Mouse (Mus musculus) limb, embryonic 15.5 days (tissue): ENCODE data around the gene Mpv17l. TPM values are rescaled to one million over a fixed set of nuclear protein-coding genes. Genes with fewer than 3 reads are reported as not detected.
A peak's percentile ranks its signal among the peaks of the same experiment; 100 is the strongest.
"Not testable (repeated sequence)": the region's sequence is repeated elsewhere in the genome, so short reads cannot be mapped to it uniquely, and the experiment has no call there.

Experiments used
- ATAC-seq: fragments of 200-750 bp; cut with Nextera tagmentation; 2 replicates; pipeline ENCODE4 v1.8.0; 2017; ENCODE audit warnings: low read depth, moderate TSS enrichment; ENCODE audit not compliant: insufficient number of reproducible peaks, low FRiP score, low TSS enrichment
- H3K27ac ChIP-seq: fragments of 300-500 bp; sonication (generic); 2 replicates; pipeline ENCODE4 v1.5.1; 2015; ENCODE audit warnings: moderate library complexity, mild to moderate bottlenecking, inconsistent platforms
- H3K27me3 ChIP-seq: fragments of 300-500 bp; sonication (generic); 2 replicates; pipeline ENCODE4 v1.6.1; 2015; ENCODE audit warnings: inconsistent platforms
- H3K36me3 ChIP-seq: fragments of 300-500 bp; sonication (generic); 2 replicates; pipeline ENCODE4 v1.6.1; 2015; ENCODE audit warnings: inconsistent platforms
- H3K4me1 ChIP-seq: fragments of 300-500 bp; sonication (generic); 2 replicates; pipeline ENCODE4 v1.6.1; 2015; ENCODE audit warnings: inconsistent platforms
- H3K4me2 ChIP-seq: fragments of 300-500 bp; sonication (generic); 2 replicates; pipeline ENCODE4 v1.6.1; 2015; ENCODE audit warnings: mild to moderate bottlenecking, inconsistent platforms
- H3K4me3 ChIP-seq: fragments of 300-500 bp; sonication (generic); 2 replicates; pipeline ENCODE4 v1.5.1; 2015; ENCODE audit warnings: mild to moderate bottlenecking, inconsistent platforms
- H3K9ac ChIP-seq: fragments of 300-500 bp; sonication (generic); 2 replicates; pipeline ENCODE4 v1.6.1; 2015; ENCODE audit warnings: inconsistent platforms
- H3K9me3 ChIP-seq: fragments of 300-500 bp; sonication (generic); 2 replicates; pipeline ENCODE4 v1.6.1; 2016; ENCODE audit warnings: inconsistent platforms
- WGBS: fragments of 180-500 bp; shearing (Covaris S2); methylation state at CpG from one replicate; pipeline ENCODE4 v1.1.7; 2015; 5-methylcytosine and 5-hydroxymethylcytosine counted together
- polyA plus RNA-seq: library from polyadenylated mRNA; unstranded; fragments of >200 nt; fragmentation: Nextera tagmentation; extraction: Ambion mirVana; gene quantifications from 2 replicates; pipeline ENCODE4 v1.2.1, GENCODE M21; 2015

Mpv17l gene
- polyA plus RNA-seq: 6.3 and 7.7 TPM in 2 replicates

DNA sequence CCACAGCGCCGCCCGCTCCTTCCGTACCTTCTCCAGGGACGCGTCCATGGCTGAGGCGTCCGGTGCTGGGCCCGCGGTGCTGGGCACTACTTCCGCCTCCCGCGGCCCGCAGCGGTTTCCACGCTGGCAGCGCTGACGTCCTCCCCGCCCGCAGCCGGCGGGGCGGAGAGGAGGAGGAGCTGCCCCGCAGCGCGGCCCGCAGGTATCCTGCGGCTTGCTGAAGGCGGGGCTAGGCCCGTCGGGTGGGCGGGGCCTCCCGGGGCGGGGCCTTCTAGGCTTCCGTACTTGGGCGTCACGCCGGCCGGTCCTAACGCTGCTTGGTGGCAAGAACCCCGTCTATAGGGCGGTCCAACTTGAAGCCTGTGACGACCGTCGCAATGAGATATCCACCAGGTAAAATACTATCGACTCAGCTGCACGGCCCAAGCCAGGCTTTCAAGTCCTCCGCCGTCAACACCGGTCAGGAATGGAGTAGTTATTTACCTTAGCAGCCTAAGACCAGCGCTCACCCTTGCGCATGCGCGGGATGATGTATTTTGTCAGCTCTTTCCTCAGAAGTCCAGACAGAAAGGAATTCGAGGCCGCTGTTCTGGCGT lies at the start of gene Mpv17l, which contains the start of gene Pdxdc1:
Gene Mpv17l, plus strand, starts transcription at position 274 of the 596 bp plus-strand sequence.
Gene Pdxdc1, minus strand, starts transcription at position 244 of the 596 bp plus-strand sequence.
- Histone ChIP-seq H3K4me1 (peaks cover 16% of the 10 kb centered on the region), H3K27me3 (no peaks in the 10 kb centered on the region), H3K4me2 (peak within 1 kb of the TSS; percentile 69), H3K4me3 (peak within 1 kb of the TSS; percentile 99), H3K27ac (peak within 1 kb of the TSS; percentile 93), H3K36me3 (no peaks in the 10 kb centered on the region), H3K9ac (peak within 1 kb of the TSS; percentile 91), H3K9me3 (no peaks in the 10 kb centered on the region)
- peak; percentile 93 for ATAC-seq
- under 1% methylated on average over 50 of the region's 57 CpGs for WGBS

DNA sequence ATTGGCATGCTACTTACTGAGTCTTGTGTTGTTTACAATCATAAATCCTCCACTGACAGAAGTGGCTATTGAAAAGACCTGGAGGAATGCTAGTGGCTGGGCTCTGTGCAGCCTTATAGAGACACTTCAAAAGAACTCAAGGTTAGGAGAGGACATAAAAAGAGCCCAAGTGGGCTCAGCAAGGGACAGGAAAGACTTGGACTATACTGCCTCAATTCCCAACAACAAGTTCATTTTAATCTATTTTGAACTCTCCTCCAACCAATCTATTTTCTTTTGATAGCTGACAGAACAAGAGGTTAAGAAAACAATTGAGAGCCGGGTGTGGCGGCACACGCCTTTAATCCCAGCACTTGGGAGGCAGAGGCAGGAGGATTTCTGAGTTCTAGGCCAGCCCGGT lies 49.1 kb upstream of the Mpv17l start:
- no peak for ATAC-seq
- no peak overlapping the region for H3K9ac ChIP-seq
- H3K27me3 ChIP-seq: no peaks in the 10 kb centered on the region
- H3K4me2 ChIP-seq: no peak overlapping the region
- H3K9me3 ChIP-seq: no peaks in the 10 kb centered on the region
- peaks cover 65% of the 10 kb centered on the region for H3K36me3 ChIP-seq
- no peak overlapping the region for H3K4me3 ChIP-seq
- no peaks in the 10 kb centered on the region for H3K4me1 ChIP-seq
- 96% methylated on average over 4 of the region's 4 CpGs for WGBS
- no peak overlapping the region for H3K27ac ChIP-seq

DNA sequence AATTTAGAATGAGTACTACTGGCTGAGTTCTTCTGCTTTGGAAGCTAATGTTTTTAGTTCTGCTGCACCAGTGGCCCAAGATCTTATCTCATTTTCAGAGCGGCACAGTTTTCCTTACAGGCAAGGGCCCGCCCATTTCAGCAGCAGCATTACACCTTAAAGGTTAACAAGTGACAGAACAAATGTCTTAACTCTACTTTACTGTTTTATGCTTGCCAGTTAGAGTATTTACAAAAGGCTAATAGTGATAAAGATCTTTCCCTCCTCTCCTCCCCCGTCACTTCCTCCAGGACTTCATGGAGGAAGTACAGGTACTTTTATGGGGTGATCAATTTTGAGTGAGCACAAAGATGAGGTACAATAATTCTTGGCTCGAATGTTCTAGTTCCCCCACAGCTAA lies 36.9 kb upstream of the Mpv17l start:
- no peaks in the 10 kb centered on the region for H3K9me3 ChIP-seq
- H3K4me1 ChIP-seq: no peaks in the 10 kb centered on the region
- 56% methylated on average over 4 of the region's 4 CpGs for WGBS
- H3K4me2 ChIP-seq: no peak overlapping the region
- no peak overlapping the region for H3K4me3 ChIP-seq
- no peaks in the 10 kb centered on the region for H3K27me3 ChIP-seq
- no peak overlapping the region for H3K27ac ChIP-seq
- ATAC-seq: no peak
- H3K9ac ChIP-seq: no peak overlapping the region
- peaks cover 45% of the 10 kb centered on the region for H3K36me3 ChIP-seq

DNA sequence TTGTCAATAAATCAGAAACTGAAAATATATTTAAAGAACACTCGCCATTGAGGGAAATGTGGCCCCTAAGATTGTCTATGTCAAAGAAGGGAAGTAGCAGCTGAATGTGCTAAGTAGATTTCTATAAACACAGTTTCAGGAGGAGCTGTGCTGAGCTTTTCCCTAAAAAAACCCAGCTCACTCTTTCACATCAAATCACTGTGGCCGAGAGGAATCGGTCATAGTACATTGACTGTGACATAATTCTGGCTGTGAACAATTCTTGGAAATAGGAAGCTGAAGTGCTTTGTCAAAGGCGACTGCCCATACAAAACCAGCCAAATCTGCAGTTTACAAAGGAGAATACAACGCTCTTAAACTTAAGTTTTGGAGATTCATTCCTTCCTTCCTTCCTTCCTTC lies 36.3 kb upstream of the Mpv17l start:
- Histone ChIP-seq H3K36me3 (peaks cover 47% of the 10 kb centered on the region), H3K4me2 (no peak overlapping the region), H3K9ac (no peak overlapping the region), H3K27ac (no peak overlapping the region), H3K9me3 (no peaks in the 10 kb centered on the region), H3K4me3 (no peak overlapping the region), H3K27me3 (no peaks in the 10 kb centered on the region), H3K4me1 (no peaks in the 10 kb centered on the region)
- no peak for ATAC-seq
- 86% methylated on average over 5 of the region's 5 CpGs for WGBS

DNA sequence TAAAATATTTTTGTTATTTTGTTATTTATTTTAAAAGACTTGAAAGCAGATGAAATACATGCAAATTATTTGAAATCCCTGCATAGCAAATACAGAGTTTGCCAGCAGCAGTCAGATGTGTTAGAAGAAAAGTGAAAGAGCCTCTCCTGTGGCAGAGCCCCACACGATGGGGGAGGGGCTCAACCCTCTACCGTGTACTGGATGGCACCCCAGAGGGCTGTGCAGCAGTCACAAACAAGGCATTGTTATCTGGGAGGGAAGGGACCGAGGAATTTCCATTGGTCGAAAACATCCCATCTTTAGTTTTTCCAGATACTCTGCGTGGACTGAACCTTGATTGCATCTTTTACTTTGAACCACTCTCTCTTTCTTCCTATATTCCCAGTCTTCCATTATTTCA lies 35.6 kb upstream of the Mpv17l start:
- peaks cover 54% of the 10 kb centered on the region for H3K36me3 ChIP-seq
- H3K9ac ChIP-seq, H3K4me2 ChIP-seq, ATAC-seq, H3K27me3 ChIP-seq, H3K4me1 ChIP-seq, H3K27ac ChIP-seq, H3K9me3 ChIP-seq, H3K4me3 ChIP-seq: not testable (repeated sequence)
- 45% methylated on average over 5 of the region's 5 CpGs for WGBS

DNA sequence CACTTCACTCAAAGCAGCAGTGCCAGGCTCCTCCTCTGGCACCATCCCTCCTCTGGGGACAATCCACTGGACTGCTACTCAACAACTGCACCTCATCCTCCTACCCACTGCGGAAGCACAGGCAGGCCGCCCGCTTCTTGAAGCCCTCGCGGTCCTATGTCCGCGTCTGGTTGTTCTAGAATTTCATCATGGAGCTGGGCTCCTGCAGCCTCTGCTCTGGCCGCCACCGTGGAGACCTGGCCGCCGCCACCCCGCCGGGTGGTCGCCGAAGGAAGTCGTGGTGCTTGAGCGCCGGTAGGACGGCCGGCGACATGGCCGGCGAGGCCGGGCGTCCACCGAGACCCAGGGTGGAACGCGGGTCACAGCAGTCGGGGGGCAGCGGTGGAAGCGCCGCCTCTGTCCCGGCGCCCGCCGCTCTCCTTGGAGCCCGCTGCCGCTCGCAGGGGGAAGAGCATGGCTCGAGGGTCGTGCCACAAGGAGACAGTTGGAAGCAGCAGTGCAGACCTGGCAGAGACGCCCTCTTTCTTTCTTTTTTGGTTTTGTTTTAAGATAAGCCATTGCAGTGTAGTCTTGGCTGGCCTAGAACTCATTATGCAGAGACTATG lies 34.9 kb upstream of the Mpv17l start:
- WGBS: 25% methylated on average over 37 of the region's 42 CpGs
- no peak for ATAC-seq
- Histone ChIP-seq H3K4me3 (no peak overlapping the region), H3K9ac (no peak overlapping the region), H3K27ac (no peak overlapping the region), H3K4me1 (no peaks in the 10 kb centered on the region), H3K9me3 (no peaks in the 10 kb centered on the region), H3K27me3 (no peaks in the 10 kb centered on the region), H3K36me3 (peaks cover 48% of the 10 kb centered on the region), H3K4me2 (no peak overlapping the region)

DNA sequence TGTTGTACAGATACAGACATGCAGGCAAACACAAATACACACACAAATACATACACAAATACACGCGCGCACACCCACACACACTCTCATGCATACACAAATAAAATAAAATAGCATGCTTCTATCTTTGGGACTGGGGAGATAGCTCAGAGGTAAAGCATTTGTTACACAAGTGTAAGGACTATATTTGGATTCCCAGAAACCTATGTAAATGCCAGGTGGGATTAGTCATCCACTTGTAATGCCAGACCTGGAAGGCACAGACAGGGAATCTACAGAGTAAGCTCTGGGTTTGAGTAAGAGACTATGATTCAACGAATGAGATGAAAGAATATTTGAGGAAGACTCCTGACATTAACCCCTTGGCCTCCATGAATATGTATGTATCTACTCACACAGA lies 27.5 kb upstream of the Mpv17l start:
- peaks cover 59% of the 10 kb centered on the region for H3K36me3 ChIP-seq
- no peak for ATAC-seq
- no peaks in the 10 kb centered on the region for H3K9me3 ChIP-seq
- H3K4me1 ChIP-seq: no peaks in the 10 kb centered on the region
- no peak overlapping the region for H3K4me2 ChIP-seq
- H3K27me3 ChIP-seq: no peaks in the 10 kb centered on the region
- WGBS: 87% methylated on average over 4 of the region's 4 CpGs
- H3K9ac ChIP-seq: no peak overlapping the region
- H3K27ac ChIP-seq: no peak overlapping the region
- H3K4me3 ChIP-seq: no peak overlapping the region

DNA sequence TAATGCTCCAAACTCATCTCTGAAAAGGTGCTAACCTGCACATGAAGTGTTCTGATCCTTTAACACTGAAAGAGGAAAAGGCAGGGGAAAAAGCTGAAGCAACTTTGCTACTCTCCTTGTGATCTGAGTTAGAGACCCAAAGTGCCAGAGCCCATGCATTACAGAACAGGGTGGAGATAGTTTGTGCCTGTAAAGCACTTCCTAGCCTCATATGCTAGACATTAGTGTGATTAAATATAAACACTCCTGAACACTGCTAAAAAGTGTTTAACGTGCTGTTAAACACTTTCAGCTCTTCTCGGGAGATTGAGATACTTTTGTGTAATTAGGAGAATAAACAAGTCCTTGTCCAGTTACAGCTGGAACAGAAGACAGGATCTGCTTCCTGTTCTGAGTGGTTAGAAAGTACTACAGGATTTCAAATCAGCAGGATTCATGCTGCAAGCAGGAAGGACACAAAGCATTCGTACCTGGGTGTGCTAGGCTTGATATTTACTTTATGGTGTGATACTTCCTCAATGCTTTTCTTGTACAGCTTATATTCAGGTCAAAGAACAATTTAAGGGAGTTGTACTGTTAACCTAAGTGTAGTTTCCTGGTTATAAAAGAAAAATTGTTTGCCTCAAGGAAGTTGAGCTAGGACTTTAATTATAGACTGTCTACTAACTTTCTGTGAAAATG lies 19.7 kb upstream of the Mpv17l start:
- ATAC-seq: no peak
- Histone ChIP-seq H3K4me3 (no peak overlapping the region), H3K9ac (no peak overlapping the region), H3K36me3 (peaks cover 21% of the 10 kb centered on the region), H3K4me2 (no peak overlapping the region), H3K4me1 (no peaks in the 10 kb centered on the region), H3K27me3 (no peaks in the 10 kb centered on the region), H3K27ac (no peak overlapping the region), H3K9me3 (no peaks in the 10 kb centered on the region)
- WGBS: 30% methylated on average over 3 of the region's 3 CpGs

DNA sequence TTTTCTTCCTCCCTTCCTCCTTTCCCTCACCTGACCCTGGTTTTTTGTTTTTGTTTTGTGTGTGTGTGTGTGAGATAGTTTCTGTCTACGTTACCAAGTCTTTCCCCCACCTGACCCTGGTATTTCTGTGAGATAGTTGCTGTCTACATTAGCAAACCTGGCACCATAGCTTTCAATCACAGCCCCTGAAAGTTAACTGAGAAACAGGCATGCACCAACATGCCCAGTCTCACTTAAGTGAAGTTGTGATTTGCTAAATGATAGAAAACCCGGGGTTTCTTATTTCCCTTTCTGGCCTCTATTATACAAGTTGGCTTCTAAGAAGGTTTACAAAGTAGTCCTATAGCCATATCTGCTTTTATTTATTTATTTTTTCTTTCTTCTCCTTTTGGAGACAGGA lies 12.5 kb upstream of the Mpv17l start:
- no peak overlapping the region for H3K9ac ChIP-seq
- 67% methylated on average over 2 of the region's 2 CpGs for WGBS
- H3K4me3 ChIP-seq: no peak overlapping the region
- ATAC-seq: no peak
- peaks cover 5% of the 10 kb centered on the region; the same call in 1 of the 2 replicates for H3K4me1 ChIP-seq
- no peak overlapping the region for H3K27ac ChIP-seq
- no peak overlapping the region for H3K4me2 ChIP-seq
- H3K36me3 ChIP-seq: 0 out of 2 replicates have a peak, but pooled peaks cover 2% of the 10 kb centered on the region
- H3K27me3 ChIP-seq: no peaks in the 10 kb centered on the region
- no peaks in the 10 kb centered on the region for H3K9me3 ChIP-seq

DNA sequence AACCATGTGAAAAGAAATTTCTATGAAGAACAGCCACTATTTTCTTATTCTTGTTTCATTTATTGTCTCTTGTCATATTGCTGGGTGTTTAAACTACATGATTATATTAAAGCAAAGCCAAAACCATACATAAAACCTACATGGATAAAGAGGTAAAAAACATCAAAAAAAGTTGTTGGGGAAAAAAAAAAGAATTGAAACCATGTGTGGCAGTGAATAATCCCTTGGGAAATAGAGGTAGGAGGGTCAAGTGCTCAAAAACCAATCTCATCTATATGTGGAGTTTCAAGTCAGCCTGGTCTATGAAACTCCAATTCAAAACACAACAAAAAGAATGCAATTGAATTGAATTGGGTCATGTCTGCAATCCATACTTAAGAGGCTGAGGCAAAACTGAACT lies 10.1 kb upstream of the Mpv17l start:
- Histone ChIP-seq H3K9me3 (no peaks in the 10 kb centered on the region), H3K9ac (no peak overlapping the region), H3K4me2 (no peak overlapping the region), H3K27me3 (no peaks in the 10 kb centered on the region), H3K4me3 (no peak overlapping the region), H3K4me1 (peaks cover 5% of the 10 kb centered on the region; the same call in 1 of the 2 replicates), H3K36me3 (no peaks in the 10 kb centered on the region), H3K27ac (no peak overlapping the region)
- ATAC-seq: no peak

DNA sequence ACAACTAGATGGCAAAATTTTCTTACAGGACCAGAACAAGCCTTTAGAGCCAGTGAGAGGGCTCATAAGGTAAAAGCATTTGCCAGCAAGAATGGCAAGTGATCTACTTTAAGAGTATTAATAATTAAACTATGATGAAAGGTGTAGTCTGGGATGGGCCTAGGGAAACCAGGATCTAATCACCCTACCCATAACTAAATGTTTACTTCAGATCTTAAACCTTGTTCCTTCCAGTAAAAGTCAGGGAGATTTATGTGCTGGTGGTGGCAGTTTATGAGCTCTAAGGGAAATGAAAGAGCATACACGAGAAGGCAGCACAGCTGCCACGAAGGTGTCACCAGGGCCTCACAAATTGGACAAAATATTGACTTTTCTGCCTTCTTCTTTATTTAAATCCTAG lies 8.9 kb upstream of the Mpv17l start:
- H3K9ac ChIP-seq: no peak overlapping the region
- 12% methylated on average over 2 of the region's 2 CpGs for WGBS
- H3K27me3 ChIP-seq: no peaks in the 10 kb centered on the region
- H3K4me2 ChIP-seq: no peak overlapping the region
- no peak for ATAC-seq
- peaks cover 5% of the 10 kb centered on the region for H3K4me1 ChIP-seq
- no peak overlapping the region for H3K4me3 ChIP-seq
- no peaks in the 10 kb centered on the region for H3K36me3 ChIP-seq
- no peak overlapping the region for H3K27ac ChIP-seq
- H3K9me3 ChIP-seq: no peaks in the 10 kb centered on the region

DNA sequence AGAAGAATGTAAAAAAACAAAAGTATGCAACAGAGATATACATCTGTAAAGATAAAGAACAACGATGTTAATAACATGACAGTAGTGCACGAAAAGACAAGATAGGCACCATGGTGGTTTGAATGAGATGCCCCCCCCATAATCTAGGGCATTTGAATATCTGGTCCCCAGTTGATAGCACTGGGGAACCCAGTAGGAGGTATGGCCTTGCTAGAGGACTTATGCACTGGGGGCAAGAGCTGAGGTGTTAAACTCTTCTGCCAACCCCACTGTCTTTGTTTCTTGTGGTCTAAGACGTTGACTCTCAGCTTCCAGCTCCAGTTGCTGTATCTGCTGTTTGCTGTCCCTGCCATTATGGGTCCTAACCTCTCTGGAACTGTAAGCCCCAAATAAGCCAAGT lies 7.2 kb upstream of the Mpv17l start:
- H3K36me3 ChIP-seq: no peaks in the 10 kb centered on the region
- H3K4me1 ChIP-seq: peaks cover 5% of the 10 kb centered on the region
- no peak for ATAC-seq
- no peak overlapping the region for H3K4me3 ChIP-seq
- H3K9ac ChIP-seq: no peak overlapping the region
- 82% methylated on average over 3 of the region's 3 CpGs for WGBS
- H3K9me3 ChIP-seq: no peaks in the 10 kb centered on the region
- no peak overlapping the region for H3K4me2 ChIP-seq
- H3K27ac ChIP-seq: no peak overlapping the region
- H3K27me3 ChIP-seq: no peaks in the 10 kb centered on the region
